Mouse (Mus musculus): ENCODE data around the gene Fam217b. TPM values are rescaled to one million over a fixed set of nuclear protein-coding genes. Genes with fewer than 3 reads are reported as not detected.

Gene Fam217b
- polyA plus RNA-seq, 1 experiment from 2014 or later: 0.61 TPM

GRCm38 (mm10) chr2:178420576-178420975 is 6.3 kb downstream of the Fam217b start:
- no peak overlapping the region for H3K27ac ChIP-seq (replicated peaks)
- WGBS (ENCODE audit: insufficient replicate concordance): 71% methylated on average over 9 of the region's 9 CpGs
- H3K36me3 ChIP-seq (replicated peaks): peaks cover 6% of the 10 kb centered on the region; the same call in 1 of the 2 replicates
- no peak overlapping the region for H3K4me3 ChIP-seq (replicated peaks)
- peaks cover 10% of the 10 kb centered on the region for H3K4me1 ChIP-seq (replicated peaks)
- ATAC-seq (ENCODE audit: insufficient read depth): no peak
- H3K27me3 ChIP-seq: 0 out of 2 replicates have a peak, but pooled peaks cover 3% of the 10 kb centered on the region
- H3K9me3 ChIP-seq (replicated peaks): no peaks in the 10 kb centered on the region
- H3K9ac ChIP-seq: no peak overlapping the region
- no peak overlapping the region for H3K4me2 ChIP-seq

DNA sequence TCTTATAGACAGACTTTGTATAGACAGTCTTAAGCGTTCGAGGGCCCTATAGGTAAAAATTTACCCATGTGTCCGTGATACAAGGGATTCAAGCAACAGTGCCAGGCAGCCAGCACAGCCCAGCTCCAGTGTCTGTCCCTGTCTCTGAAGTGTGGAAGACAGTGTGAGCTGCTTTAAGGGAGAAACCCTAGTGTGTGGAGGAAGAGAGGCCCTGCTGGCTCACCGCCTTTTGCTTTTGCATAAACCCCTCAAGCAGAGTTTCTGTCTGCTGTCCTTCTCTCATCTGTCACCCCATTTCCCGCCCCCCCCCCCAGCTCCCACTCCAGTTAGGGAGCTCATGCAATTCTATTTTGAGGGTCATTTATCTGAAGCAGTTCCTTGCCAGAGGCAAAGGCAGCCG is 7.3 kb downstream of the Fam217b start:
- Histone ChIP-seq H3K4me1 (replicated peaks) (peaks cover 3% of the 10 kb centered on the region; the same call in 1 of the 2 replicates), H3K36me3 (replicated peaks) (peaks cover 6% of the 10 kb centered on the region; the same call in 1 of the 2 replicates), H3K4me3 (replicated peaks) (no peak overlapping the region), H3K27ac (replicated peaks) (no peak overlapping the region), H3K4me2 (no peak overlapping the region), H3K9ac (no peak overlapping the region), H3K9me3 (replicated peaks) (no peaks in the 10 kb centered on the region), H3K27me3 (no peaks in the 10 kb centered on the region)
- no peak for ATAC-seq (ENCODE audit: insufficient read depth)
- 48% methylated on average over 6 of the region's 6 CpGs for WGBS (ENCODE audit: insufficient replicate concordance)

DNA sequence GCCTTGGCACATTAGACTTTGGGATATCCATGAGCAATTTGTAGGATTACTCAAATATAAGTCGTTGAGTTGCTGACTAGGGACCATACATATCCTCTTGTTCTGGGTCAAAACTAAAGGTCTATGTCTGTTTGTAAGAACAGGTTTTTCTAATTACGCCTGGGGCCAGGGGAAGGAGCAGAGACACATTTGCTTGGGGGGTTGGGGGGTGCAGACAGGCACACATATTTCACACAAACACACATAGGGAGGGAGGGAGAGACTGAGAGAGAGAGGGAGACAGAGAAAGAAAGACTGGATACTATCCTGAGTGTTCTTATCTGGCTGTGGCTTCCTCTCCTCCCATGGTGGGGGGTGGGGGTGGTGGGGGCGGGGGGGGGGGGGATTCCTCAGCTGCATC is 7.9 kb downstream of the Fam217b start:
- peaks cover 6% of the 10 kb centered on the region; the same call in 1 of the 2 replicates for H3K36me3 ChIP-seq (replicated peaks)
- no peak for ATAC-seq (ENCODE audit: insufficient read depth)
- no peaks in the 10 kb centered on the region for H3K4me1 ChIP-seq (replicated peaks)
- H3K9ac ChIP-seq: no peak overlapping the region
- H3K4me3 ChIP-seq (replicated peaks): no peak overlapping the region
- H3K27me3 ChIP-seq: no peaks in the 10 kb centered on the region
- 32% methylated on average over 3 of the region's 3 CpGs for WGBS (ENCODE audit: insufficient replicate concordance)
- no peaks in the 10 kb centered on the region for H3K9me3 ChIP-seq (replicated peaks)
- H3K27ac ChIP-seq (replicated peaks): no peak overlapping the region
- H3K4me2 ChIP-seq: no peak overlapping the region

- Histone ChIP-seq H3K9me3 (replicated peaks) (no peaks in the 10 kb centered on the region), H3K27me3 (no peaks in the 10 kb centered on the region), H3K4me1 (replicated peaks) (no peaks in the 10 kb centered on the region), H3K27ac (replicated peaks) (no peak overlapping the region), H3K36me3 (replicated peaks) (peaks cover 2% of the 10 kb centered on the region; the same call in 1 of the 2 replicates), H3K9ac (no peak overlapping the region), H3K4me2 (no peak overlapping the region), H3K4me3 (replicated peaks) (no peak overlapping the region)
- ATAC-seq (ENCODE audit: insufficient read depth): no peak
- WGBS (ENCODE audit: insufficient replicate concordance): 51% methylated on average over 5 of the region's 5 CpGs
Observed at GRCm38 (mm10) chr2:178423223-178423622, 8.9 kb downstream of the Fam217b start.

DNA sequence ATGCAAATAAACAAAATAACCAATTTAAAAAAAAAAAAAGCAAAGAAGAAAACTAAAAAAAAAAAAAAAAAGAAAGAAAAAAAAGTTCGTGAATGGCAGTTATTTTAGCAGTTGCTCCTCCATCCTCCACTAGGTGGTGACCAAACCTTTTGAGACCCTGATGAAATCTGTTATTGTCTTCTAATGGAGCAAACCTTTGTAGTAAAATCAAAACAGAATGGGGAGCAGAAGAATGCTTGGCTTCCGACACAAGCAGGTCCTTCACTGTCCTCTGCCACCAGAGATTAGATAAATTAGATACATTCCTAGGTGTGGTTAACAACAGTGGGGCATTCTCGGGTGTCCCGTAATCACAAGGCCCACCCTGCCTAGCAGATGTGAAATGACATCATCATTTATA is 11.9 kb downstream of the Fam217b start:
- Histone ChIP-seq H3K27me3 (no peaks in the 10 kb centered on the region), H3K4me1 (replicated peaks) (no peaks in the 10 kb centered on the region), H3K4me3 (replicated peaks) (no peak overlapping the region), H3K36me3 (replicated peaks) (no peaks in the 10 kb centered on the region), H3K9me3 (replicated peaks) (no peaks in the 10 kb centered on the region), H3K4me2 (no peak overlapping the region), H3K9ac (no peak overlapping the region), H3K27ac (replicated peaks) (no peak overlapping the region)
- ATAC-seq (ENCODE audit: insufficient read depth): no peak
- 28% methylated on average over 4 of the region's 4 CpGs for WGBS (ENCODE audit: insufficient replicate concordance)

GRCm38 (mm10) chr2:178427181-178427580 is 12.9 kb downstream of the Fam217b start:
- Histone ChIP-seq H3K27ac (replicated peaks) (no peak overlapping the region), H3K4me2 (no peak overlapping the region), H3K36me3 (replicated peaks) (no peaks in the 10 kb centered on the region), H3K9ac (no peak overlapping the region), H3K9me3 (replicated peaks) (no peaks in the 10 kb centered on the region), H3K27me3 (no peaks in the 10 kb centered on the region), H3K4me1 (replicated peaks) (no peaks in the 10 kb centered on the region), H3K4me3 (replicated peaks) (no peak overlapping the region)
- no peak for ATAC-seq (ENCODE audit: insufficient read depth)
- WGBS (ENCODE audit: insufficient replicate concordance): 53% methylated on average over 5 of the region's 5 CpGs

- H3K9ac ChIP-seq: no peak overlapping the region
- no peak for ATAC-seq (ENCODE audit: insufficient read depth)
- H3K36me3 ChIP-seq (replicated peaks): no peaks in the 10 kb centered on the region
- no peaks in the 10 kb centered on the region for H3K9me3 ChIP-seq (replicated peaks)
- H3K4me2 ChIP-seq: no peak overlapping the region
- no peak overlapping the region for H3K27ac ChIP-seq (replicated peaks)
- 57% methylated on average over 9 of the region's 9 CpGs for WGBS (ENCODE audit: insufficient replicate concordance)
- H3K4me3 ChIP-seq (replicated peaks): no peak overlapping the region
- H3K4me1 ChIP-seq (replicated peaks): no peaks in the 10 kb centered on the region
- no peaks in the 10 kb centered on the region for H3K27me3 ChIP-seq
Observed at GRCm38 (mm10) chr2:178428183-178428582, 13.9 kb downstream of the Fam217b start.

DNA sequence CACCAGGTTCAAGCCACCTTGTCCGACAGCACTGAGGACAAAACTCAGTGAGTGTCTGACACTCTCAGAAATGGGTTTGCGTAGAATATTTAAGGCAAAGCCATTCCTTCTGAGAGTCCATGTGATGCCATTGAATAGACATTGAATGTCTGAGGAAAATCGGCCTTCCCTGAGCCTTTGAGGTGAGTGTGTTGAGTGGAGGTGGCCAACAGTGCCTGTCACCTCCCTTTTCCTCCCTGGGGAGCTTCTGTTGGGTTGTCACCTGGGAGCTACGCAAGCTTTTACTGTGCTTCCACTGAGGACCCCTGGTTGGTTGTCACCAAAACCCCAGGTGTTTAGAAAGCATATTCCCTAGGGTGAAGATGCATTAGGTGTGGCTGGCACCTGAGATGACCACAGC is 14.4 kb downstream of the Fam217b start:
- 57% methylated on average over 4 of the region's 4 CpGs for whole genome bisulfite sequencing (ENCODE audit: insufficient replicate concordance)

GRCm38 (mm10) chr2:178429426-178429825 is 15.1 kb downstream of the Fam217b start:
- no peaks in the 10 kb centered on the region for H3K36me3 ChIP-seq (replicated peaks)
- H3K4me3 ChIP-seq (replicated peaks): no peak overlapping the region
- no peaks in the 10 kb centered on the region for H3K4me1 ChIP-seq (replicated peaks)
- no peaks in the 10 kb centered on the region for H3K9me3 ChIP-seq (replicated peaks)
- no peak overlapping the region for H3K27ac ChIP-seq (replicated peaks)
- ATAC-seq (ENCODE audit: insufficient read depth): no peak
- no peaks in the 10 kb centered on the region for H3K27me3 ChIP-seq
- H3K4me2 ChIP-seq: no peak overlapping the region
- H3K9ac ChIP-seq: no peak overlapping the region
- 64% methylated on average over 6 of the region's 6 CpGs for WGBS (ENCODE audit: insufficient replicate concordance)

More for the DNA sequence above, 14.4 kb downstream of the Fam217b start:
- no peaks in the 10 kb centered on the region for H3K27me3 ChIP-seq
- no peak for ATAC-seq (ENCODE audit: insufficient read depth)
- no peak overlapping the region for H3K27ac ChIP-seq (replicated peaks)
- no peaks in the 10 kb centered on the region for H3K4me1 ChIP-seq (replicated peaks)
- no peak overlapping the region for H3K4me2 ChIP-seq
- H3K9ac ChIP-seq: no peak overlapping the region
- H3K9me3 ChIP-seq (replicated peaks): no peaks in the 10 kb centered on the region
- H3K36me3 ChIP-seq (replicated peaks): no peaks in the 10 kb centered on the region
- no peak overlapping the region for H3K4me3 ChIP-seq (replicated peaks)

DNA sequence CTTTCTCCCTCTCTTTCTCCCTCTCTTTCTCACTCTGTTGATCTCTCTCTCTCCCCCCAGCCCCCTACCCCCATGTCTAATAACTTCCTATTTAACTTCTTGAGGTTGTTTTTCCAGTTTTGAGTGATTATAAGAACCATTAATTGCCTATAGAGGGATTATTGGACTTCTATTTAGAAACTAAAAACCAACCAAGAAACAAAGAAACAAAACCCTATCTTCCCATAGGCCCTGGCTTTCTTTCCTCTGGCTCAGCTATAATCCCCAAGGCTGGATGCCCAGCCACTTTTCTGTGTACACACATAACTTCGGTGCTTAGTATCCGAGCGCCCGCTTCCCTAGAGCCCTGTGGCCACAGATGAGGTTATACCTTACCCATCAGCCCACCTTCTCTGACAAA is 15.9 kb downstream of the Fam217b start, which contains the start of gene Cdh26:
TSS of gene Cdh26 (plus strand) at position 301 of the 400 bp plus-strand sequence.
- Histone ChIP-seq H3K27me3 (no peaks in the 10 kb centered on the region), H3K4me2 (no peak within 1 kb of the TSS), H3K4me3 (replicated peaks) (no peak within 1 kb of the TSS), H3K4me1 (replicated peaks) (no peaks in the 10 kb centered on the region), H3K27ac (replicated peaks) (no peak within 1 kb of the TSS), H3K36me3 (replicated peaks) (no peaks in the 10 kb centered on the region), H3K9me3 (replicated peaks) (no peaks in the 10 kb centered on the region), H3K9ac (no peak within 1 kb of the TSS)
- 65% methylated on average over 4 of the region's 4 CpGs for WGBS (ENCODE audit: insufficient replicate concordance)
- ATAC-seq (ENCODE audit: insufficient read depth): no peak

GRCm38 (mm10) chr2:178433495-178433894 is 19.2 kb downstream of the Fam217b start:
- H3K9ac ChIP-seq: no peak overlapping the region
- no peak overlapping the region for H3K4me2 ChIP-seq
- WGBS (ENCODE audit: insufficient replicate concordance): 53% methylated on average over 2 of the region's 2 CpGs
- H3K27me3 ChIP-seq: no peaks in the 10 kb centered on the region
- H3K36me3 ChIP-seq (replicated peaks): no peaks in the 10 kb centered on the region
- no peaks in the 10 kb centered on the region for H3K9me3 ChIP-seq (replicated peaks)
- H3K4me3 ChIP-seq (replicated peaks): no peak overlapping the region
- no peaks in the 10 kb centered on the region for H3K4me1 ChIP-seq (replicated peaks)
- H3K27ac ChIP-seq (replicated peaks): no peak overlapping the region
- no peak for ATAC-seq (ENCODE audit: insufficient read depth)

GRCm38 (mm10) chr2:178433903-178434302 is 19.6 kb downstream of the Fam217b start:
- no peaks in the 10 kb centered on the region for H3K27me3 ChIP-seq
- H3K4me3 ChIP-seq (replicated peaks): no peak overlapping the region
- H3K4me1 ChIP-seq (replicated peaks): no peaks in the 10 kb centered on the region
- no peak overlapping the region for H3K9ac ChIP-seq
- no peak overlapping the region for H3K4me2 ChIP-seq
- WGBS (ENCODE audit: insufficient replicate concordance): 60% methylated on average over 2 of the region's 2 CpGs
- no peak for ATAC-seq (ENCODE audit: insufficient read depth)
- H3K9me3 ChIP-seq (replicated peaks): no peaks in the 10 kb centered on the region
- no peaks in the 10 kb centered on the region for H3K36me3 ChIP-seq (replicated peaks)
- H3K27ac ChIP-seq (replicated peaks): no peak overlapping the region

Data from liver, embryonic 15.5 days (tissue).